Mouse (Mus musculus) C2C12 (cell line): ENCODE results near the gene Usp8. TPM values are rescaled to one million over a fixed set of nuclear protein-coding genes. Genes with fewer than 3 reads are reported as not detected.

ENCODE experiments used
- H3K27me3 ChIP-seq: one replicate; pipeline ENCODE4 v1.6.1; 2011; ENCODE audit not compliant: control insufficient read depth, insufficient read depth, insufficient read length
- H3K36me3 ChIP-seq: one replicate; pipeline ENCODE4 v1.6.1; 2011; ENCODE audit not compliant: control insufficient read depth, insufficient read depth
- H3K4me3 ChIP-seq: one replicate; pipeline ENCODE4 v1.5.1; 2011; ENCODE audit warnings: mild to moderate bottlenecking, control low read depth; ENCODE audit not compliant: poor library complexity, insufficient read depth, severe bottlenecking
- H3K79me2 ChIP-seq: one replicate; pipeline ENCODE4 v1.6.1; 2011; ENCODE audit not compliant: control insufficient read depth, insufficient read depth
- H3K79me3 ChIP-seq: one replicate; pipeline ENCODE4 v1.6.1; 2011; ENCODE audit warnings: low read depth, control low read depth
- H3ac ChIP-seq: one replicate; pipeline ENCODE3; 2011; ENCODE audit warnings: low read depth; ENCODE audit not compliant: control insufficient read depth, insufficient read length
- CEBPB ChIP-seq: IDR thresholded peaks from one replicate; pipeline ENCODE4 v1.6.1; 2011; ENCODE audit warnings: low read depth, mild to moderate bottlenecking, control low read depth, moderate library complexity
- CTCF ChIP-seq: IDR thresholded peaks from one replicate; pipeline ENCODE4 v1.5.1; 2011; ENCODE audit not compliant: control insufficient read depth, insufficient read depth, insufficient read length
- FOSL1 ChIP-seq: IDR thresholded peaks from one replicate; pipeline ENCODE4 v1.8.0; 2011; ENCODE audit warnings: mild to moderate bottlenecking, low read length; ENCODE audit not compliant: poor library complexity, insufficient read depth, severe bottlenecking
- MAX ChIP-seq: IDR thresholded peaks from one replicate; pipeline ENCODE4 v1.6.1; 2011; ENCODE audit warnings: mild to moderate bottlenecking, control low read depth
- MYOD1 ChIP-seq: IDR thresholded peaks from one replicate; pipeline ENCODE4 v1.6.1; 2011; ENCODE audit warnings: low read depth; ENCODE audit not compliant: control insufficient read depth, insufficient read length
- MYOG ChIP-seq: IDR thresholded peaks from one replicate; pipeline ENCODE4 v1.6.1; 2011; ENCODE audit not compliant: control insufficient read depth, insufficient read length; ENCODE audit errors: extremely low read depth
- USF1 ChIP-seq: IDR thresholded peaks from one replicate; pipeline ENCODE4 v1.6.1; 2011; ENCODE audit warnings: low read depth, mild to moderate bottlenecking, control low read depth, moderate library complexity
- polyA plus RNA-seq: library from polyadenylated mRNA; unstranded; fragments of >200 nt; fragmentation: generic; extraction: Trizol; gene quantifications from one replicate; pipeline ENCODE4 v1.2.1, GENCODE M21; 2012; ENCODE audit warnings: missing spikeins

Usp8 gene
- polyA plus RNA-seq, 1 experiment, result 13.8 TPM

- H3K79me2 ChIP-seq, result peaks cover 48% of the 10 kb centered on the region
- H3K36me3 ChIP-seq, result peaks cover 14% of the 10 kb centered on the region
- H3ac ChIP-seq, result no peak overlapping the region
- H3K27me3 ChIP-seq, result no peaks in the 10 kb centered on the region
- H3K4me3 ChIP-seq, result no peak overlapping the region
- TF ChIP-seq CEBPB, result no peak
- no peak for TF ChIP-seq MYOG
- TF ChIP-seq MYOD1, result no peak
- TF ChIP-seq MAX, result no peak
- TF ChIP-seq USF1, result no peak
- no peak for TF ChIP-seq FOSL1
- TF ChIP-seq CTCF, result no peak
- peaks cover 31% of the 10 kb centered on the region for H3K79me3 ChIP-seq
These were observed 24.2 kb upstream of the Usp8 start for GRCm38 (mm10) chr2:126682937-126683336.

GRCm38 (mm10) chr2:126691290-126691689 lies 15.8 kb upstream of the Usp8 start:
- Histone ChIP-seq H3K4me3 (no peak overlapping the region), H3K79me3 (no peaks in the 10 kb centered on the region), H3ac (no peak overlapping the region), H3K79me2 (no peaks in the 10 kb centered on the region), H3K27me3 (peaks cover 21% of the 10 kb centered on the region), H3K36me3 (no peaks in the 10 kb centered on the region)
- no peak for TF ChIP-seq FOSL1
- no peak for TF ChIP-seq MYOD1
- TF ChIP-seq USF1, result no peak
- TF ChIP-seq CEBPB, result no peak
- TF ChIP-seq MAX, result no peak
- no peak for TF ChIP-seq CTCF
- no peak for TF ChIP-seq MYOG

DNA sequence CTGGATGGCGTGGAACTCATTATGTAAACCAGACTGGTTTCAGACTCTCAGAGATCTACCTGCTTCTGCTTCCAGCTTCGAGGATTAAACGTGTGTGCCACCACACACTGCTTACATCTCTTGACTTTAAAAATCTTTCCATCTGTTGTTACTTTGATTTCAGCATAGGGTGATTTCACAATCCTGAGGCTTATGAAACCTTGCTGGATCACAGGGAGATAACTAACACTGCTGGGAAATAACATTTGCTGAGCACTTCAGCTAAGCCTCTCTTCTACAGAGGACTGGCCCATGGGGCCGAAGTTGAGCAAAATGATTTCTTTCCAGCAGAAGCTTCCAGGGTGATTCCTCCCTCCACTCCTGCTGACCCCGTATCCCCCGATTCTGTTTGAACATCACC lies 11.8 kb upstream of the Usp8 start:
- TF ChIP-seq FOSL1, result no peak
- no peak for TF ChIP-seq MYOD1
- TF ChIP-seq CEBPB, result no peak
- H3K4me3 ChIP-seq, result no peak overlapping the region
- peaks cover 21% of the 10 kb centered on the region for H3K27me3 ChIP-seq
- H3K79me2 ChIP-seq, result no peaks in the 10 kb centered on the region
- no peaks in the 10 kb centered on the region for H3K79me3 ChIP-seq
- H3K36me3 ChIP-seq, result no peaks in the 10 kb centered on the region
- H3ac ChIP-seq, result no peak overlapping the region

GRCm38 (mm10) chr2:126707438-126707779 lies 281 bp downstream of the Usp8 start:
- Histone ChIP-seq H3ac (peak overlapping the region; percentile 92), H3K27me3 (no peaks in the 10 kb centered on the region), H3K79me3 (peaks cover 34% of the 10 kb centered on the region), H3K79me2 (peaks cover 51% of the 10 kb centered on the region), H3K4me3 (peak overlapping the region; percentile 85), H3K36me3 (no peaks in the 10 kb centered on the region)
- no peak for TF ChIP-seq FOSL1
- no peak for TF ChIP-seq CTCF
- TF ChIP-seq MYOG, result no peak
- no peak for TF ChIP-seq MAX

DNA sequence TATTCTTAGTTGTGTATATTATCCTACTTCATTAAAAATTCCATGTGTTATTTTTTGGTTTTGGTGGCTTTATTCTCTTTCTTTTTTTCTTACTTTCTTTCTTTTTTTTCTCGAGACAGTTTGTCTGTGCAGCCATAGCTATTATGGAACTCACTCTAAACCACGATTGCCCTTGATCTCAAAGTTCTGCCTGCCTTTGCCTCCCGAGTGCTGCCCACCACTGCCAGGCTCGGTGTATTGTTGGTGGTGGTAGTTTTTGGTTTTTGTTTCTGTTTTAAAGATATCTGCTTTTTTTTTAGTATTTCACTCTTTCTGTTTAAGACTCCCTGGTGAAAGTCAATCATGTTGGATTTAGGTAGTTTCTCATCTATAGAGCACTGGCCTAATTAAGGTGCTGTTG lies 1.2 kb downstream of the Usp8 start:
- Histone ChIP-seq H3K4me3 (peak overlapping the region; percentile 85), H3K36me3 (no peaks in the 10 kb centered on the region), H3ac (no peak overlapping the region), H3K27me3 (no peaks in the 10 kb centered on the region), H3K79me3 (peaks cover 37% of the 10 kb centered on the region), H3K79me2 (peaks cover 60% of the 10 kb centered on the region)
- TF ChIP-seq MAX, result no peak
- no peak for TF ChIP-seq CTCF
- no peak for TF ChIP-seq USF1
- no peak for TF ChIP-seq MYOG
- TF ChIP-seq FOSL1, result no peak
- TF ChIP-seq CEBPB, result no peak
- no peak for TF ChIP-seq MYOD1

DNA sequence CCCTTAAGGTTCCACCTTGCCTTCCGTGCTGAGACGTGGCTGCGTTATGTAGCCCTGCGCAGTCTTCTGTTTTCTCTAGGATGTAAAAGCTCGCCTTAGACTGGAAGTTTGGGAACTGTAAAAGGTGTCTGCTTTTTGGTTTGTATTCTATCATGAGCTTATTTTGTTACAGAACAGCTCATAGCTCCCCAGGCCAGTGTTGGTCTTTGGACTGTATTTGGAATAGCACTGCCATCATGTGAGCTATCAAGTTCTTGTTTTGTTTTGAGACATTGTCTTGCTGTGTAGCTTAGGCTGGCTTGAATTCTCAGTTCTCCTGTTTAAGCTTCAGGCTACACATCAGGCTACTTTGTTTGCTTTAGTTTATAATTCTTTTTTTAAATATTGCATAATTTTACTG lies 5.4 kb downstream of the Usp8 start:
- Histone ChIP-seq H3K27me3 (no peaks in the 10 kb centered on the region), H3K79me2 (peaks cover 81% of the 10 kb centered on the region), H3K36me3 (no peaks in the 10 kb centered on the region), H3K79me3 (peaks cover 45% of the 10 kb centered on the region), H3K4me3 (no peak overlapping the region), H3ac (no peak overlapping the region)
- TF ChIP-seq MYOG (no peak), MAX (no peak), CEBPB (no peak), MYOD1 (no peak), CTCF (no peak)
